Mouse (Mus musculus): ENCODE data around the gene Catsperz. TPM values are rescaled to one million over a fixed set of nuclear protein-coding genes. Genes with fewer than 3 reads are reported as not detected.

The Catsperz gene
- polyA plus RNA-seq, 1 experiment from 2014 or later: 0.53 TPM

DNA sequence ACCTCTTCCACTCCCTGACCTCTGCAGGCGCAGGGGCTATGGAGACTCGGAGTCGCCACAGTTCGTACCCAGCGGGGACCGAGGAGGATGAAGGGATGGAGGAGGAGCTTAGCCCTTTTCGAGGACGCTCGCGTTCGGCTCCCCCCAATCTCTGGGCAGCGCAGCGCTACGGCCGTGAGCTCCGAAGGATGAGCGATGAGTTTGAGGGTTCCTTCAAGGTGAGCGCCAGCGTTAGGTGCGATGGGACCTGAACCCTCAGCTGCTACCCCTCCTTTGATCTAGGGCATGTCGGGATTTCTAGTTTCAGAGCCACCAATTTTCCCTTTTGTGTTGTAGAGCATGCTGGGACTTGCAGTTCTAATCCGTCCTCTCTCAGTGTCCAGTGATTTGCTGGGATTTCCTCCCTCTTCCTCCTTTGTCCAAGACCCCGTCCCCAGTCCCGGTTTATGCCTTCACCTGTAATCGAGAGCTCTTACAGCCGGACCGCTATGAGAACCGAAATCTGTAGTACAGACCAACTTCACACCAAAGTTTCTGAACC is 25.5 kb upstream of the Catsperz start:
- peak overlapping the region; percentile 50 for H3K4me3 ChIP-seq (replicated peaks; ENCODE audit: low read depth, low read length)
- peak overlapping the region; percentile 69 for H3K9ac ChIP-seq (replicated peaks; ENCODE audit: low read length)
- no peaks in the 10 kb centered on the region for H3K27me3 ChIP-seq (ENCODE audit: control insufficient read depth, insufficient read depth, low read length)
- peak overlapping the region; percentile 97 for H3K4me2 ChIP-seq (ENCODE audit: low read length)
- H3K27ac ChIP-seq (replicated peaks; ENCODE audit: low read depth, low read length): peak overlapping the region; percentile 84
- WGBS: under 1% methylated on average over 28 of the region's 28 CpGs
- DNase-seq: peak; percentile 83
- ATAC-seq (ENCODE audit: low FRiP score, low TSS enrichment): peak; percentile 43
- H3K9me3 ChIP-seq (ENCODE audit: control insufficient read depth, low read length): no peaks in the 10 kb centered on the region
- peaks cover 20% of the 10 kb centered on the region for H3K4me1 ChIP-seq (ENCODE audit: control insufficient read depth, insufficient read depth, low read length)
- peaks cover 10% of the 10 kb centered on the region for H3K36me3 ChIP-seq (ENCODE audit: control insufficient read depth, insufficient read depth, low read length)

GRCm38 (mm10) chr19:6949951-6950350 is 24.8 kb upstream of the Catsperz start:
- WGBS: 46% methylated on average over 5 of the region's 5 CpGs
- Histone ChIP-seq H3K9ac (replicated peaks; ENCODE audit: low read length) (peak overlapping the region; percentile 69), H3K27me3 (ENCODE audit: control insufficient read depth, insufficient read depth, low read length) (no peaks in the 10 kb centered on the region), H3K4me2 (ENCODE audit: low read length) (peak overlapping the region; percentile 97), H3K4me1 (ENCODE audit: control insufficient read depth, insufficient read depth, low read length) (peaks cover 20% of the 10 kb centered on the region), H3K36me3 (ENCODE audit: control insufficient read depth, insufficient read depth, low read length) (peaks cover 10% of the 10 kb centered on the region), H3K27ac (replicated peaks; ENCODE audit: low read depth, low read length) (0 out of 2 replicates have a peak overlapping the region, but pooled peaks have one; percentile 84), H3K4me3 (replicated peaks; ENCODE audit: low read depth, low read length) (peak overlapping the region; percentile 50), H3K9me3 (ENCODE audit: control insufficient read depth, low read length) (no peaks in the 10 kb centered on the region)
- no peak for ATAC-seq (ENCODE audit: low FRiP score, low TSS enrichment)
- no peak for DNase-seq

- Histone ChIP-seq H3K9me3 (ENCODE audit: control insufficient read depth, low read length) (no peaks in the 10 kb centered on the region), H3K9ac (replicated peaks; ENCODE audit: low read length) (no peak overlapping the region), H3K4me2 (ENCODE audit: low read length) (peak overlapping the region; percentile 97), H3K36me3 (ENCODE audit: control insufficient read depth, insufficient read depth, low read length) (peaks cover 10% of the 10 kb centered on the region), H3K4me1 (ENCODE audit: control insufficient read depth, insufficient read depth, low read length) (peaks cover 20% of the 10 kb centered on the region), H3K27ac (replicated peaks; ENCODE audit: low read depth, low read length) (no peak overlapping the region), H3K27me3 (ENCODE audit: control insufficient read depth, insufficient read depth, low read length) (no peaks in the 10 kb centered on the region), H3K4me3 (replicated peaks; ENCODE audit: low read depth, low read length) (no peak overlapping the region)
- 90% methylated on average over 5 of the region's 5 CpGs for WGBS
- no peak for ATAC-seq (ENCODE audit: low FRiP score, low TSS enrichment)
- DNase-seq: no peak
These were observed 24.4 kb upstream of the Catsperz start for GRCm38 (mm10) chr19:6949532-6949931.

DNA sequence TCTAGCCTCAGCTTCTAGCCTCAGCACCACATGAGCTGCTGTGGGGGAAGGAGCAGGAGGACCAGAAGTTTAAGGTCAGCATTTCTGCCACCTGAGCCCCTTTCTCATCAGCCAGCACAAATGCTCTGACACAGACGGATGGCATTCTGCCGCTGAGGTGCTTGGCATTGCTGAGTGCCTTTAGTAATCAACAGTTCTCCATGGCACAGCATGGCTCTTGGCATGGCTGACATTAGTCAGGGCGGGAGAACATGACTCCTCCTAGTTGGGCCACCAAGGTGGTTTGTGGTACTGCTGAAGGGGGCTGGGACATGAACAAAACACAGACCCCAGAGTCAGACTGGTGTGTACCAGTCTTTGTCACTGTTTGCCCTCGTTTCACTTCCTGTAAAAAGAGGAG is 23.0 kb upstream of the Catsperz start:
- Histone ChIP-seq H3K9me3 (ENCODE audit: control insufficient read depth, low read length) (no peaks in the 10 kb centered on the region), H3K9ac (replicated peaks; ENCODE audit: low read length) (no peak overlapping the region), H3K4me3 (replicated peaks; ENCODE audit: low read depth, low read length) (no peak overlapping the region), H3K36me3 (ENCODE audit: control insufficient read depth, insufficient read depth, low read length) (peaks cover 10% of the 10 kb centered on the region), H3K27ac (replicated peaks; ENCODE audit: low read depth, low read length) (no peak overlapping the region), H3K27me3 (ENCODE audit: control insufficient read depth, insufficient read depth, low read length) (no peaks in the 10 kb centered on the region), H3K4me1 (ENCODE audit: control insufficient read depth, insufficient read depth, low read length) (peaks cover 19% of the 10 kb centered on the region), H3K4me2 (ENCODE audit: low read length) (no peak overlapping the region)
- DNase-seq: no peak
- 83% methylated on average over 4 of the region's 4 CpGs for WGBS
- ATAC-seq (ENCODE audit: low FRiP score, low TSS enrichment): no peak

DNA sequence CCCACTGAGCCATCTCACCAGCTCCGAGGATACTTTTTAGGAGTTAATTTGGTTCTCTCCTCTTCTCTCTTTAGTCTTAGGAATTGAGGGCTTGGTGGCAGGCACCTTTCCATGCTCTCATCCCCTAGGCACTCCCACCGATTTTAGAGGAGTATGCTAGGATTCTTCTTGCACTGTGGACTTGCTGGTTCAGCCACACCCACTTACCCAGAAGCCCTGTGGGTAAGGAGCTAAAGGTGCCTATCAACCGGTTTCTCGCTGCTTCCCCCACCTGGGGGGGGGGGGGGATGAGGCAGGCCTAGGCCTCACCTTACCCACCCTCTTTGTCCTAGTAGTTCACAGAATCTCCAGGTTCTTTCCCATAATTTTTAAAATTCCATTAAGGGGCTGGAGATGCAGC is 22.6 kb upstream of the Catsperz start:
- DNase-seq (no peak), ATAC-seq (ENCODE audit: low FRiP score, low TSS enrichment) (no peak)
- H3K4me2 ChIP-seq (ENCODE audit: low read length): no peak overlapping the region
- H3K27me3 ChIP-seq (ENCODE audit: control insufficient read depth, insufficient read depth, low read length): no peaks in the 10 kb centered on the region
- peaks cover 10% of the 10 kb centered on the region for H3K36me3 ChIP-seq (ENCODE audit: control insufficient read depth, insufficient read depth, low read length)
- no peak overlapping the region for H3K4me3 ChIP-seq (replicated peaks; ENCODE audit: low read depth, low read length)
- H3K27ac ChIP-seq (replicated peaks; ENCODE audit: low read depth, low read length): no peak overlapping the region
- 55% methylated on average over 4 of the region's 4 CpGs for WGBS
- no peaks in the 10 kb centered on the region for H3K9me3 ChIP-seq (ENCODE audit: control insufficient read depth, low read length)
- no peak overlapping the region for H3K9ac ChIP-seq (replicated peaks; ENCODE audit: low read length)
- peaks cover 19% of the 10 kb centered on the region for H3K4me1 ChIP-seq (ENCODE audit: control insufficient read depth, insufficient read depth, low read length)

- Histone ChIP-seq H3K4me1 (ENCODE audit: control insufficient read depth, insufficient read depth, low read length) (peaks cover 26% of the 10 kb centered on the region), H3K27ac (replicated peaks; ENCODE audit: low read depth, low read length) (no peak overlapping the region), H3K4me2 (ENCODE audit: low read length) (no peak overlapping the region; the same call in 1 of the 2 replicates), H3K4me3 (replicated peaks; ENCODE audit: low read depth, low read length) (no peak overlapping the region), H3K36me3 (ENCODE audit: control insufficient read depth, insufficient read depth, low read length) (peaks cover 12% of the 10 kb centered on the region), H3K9ac (replicated peaks; ENCODE audit: low read length) (no peak overlapping the region), H3K27me3 (ENCODE audit: control insufficient read depth, insufficient read depth, low read length) (no peaks in the 10 kb centered on the region), H3K9me3 (ENCODE audit: control insufficient read depth, low read length) (no peaks in the 10 kb centered on the region)
- WGBS: 94% methylated on average over 6 of the region's 6 CpGs
- DNase-seq (no peak), ATAC-seq (ENCODE audit: low FRiP score, low TSS enrichment) (no peak)
These were observed 18.5 kb upstream of the Catsperz start for GRCm38 (mm10) chr19:6943709-6944108.

DNA sequence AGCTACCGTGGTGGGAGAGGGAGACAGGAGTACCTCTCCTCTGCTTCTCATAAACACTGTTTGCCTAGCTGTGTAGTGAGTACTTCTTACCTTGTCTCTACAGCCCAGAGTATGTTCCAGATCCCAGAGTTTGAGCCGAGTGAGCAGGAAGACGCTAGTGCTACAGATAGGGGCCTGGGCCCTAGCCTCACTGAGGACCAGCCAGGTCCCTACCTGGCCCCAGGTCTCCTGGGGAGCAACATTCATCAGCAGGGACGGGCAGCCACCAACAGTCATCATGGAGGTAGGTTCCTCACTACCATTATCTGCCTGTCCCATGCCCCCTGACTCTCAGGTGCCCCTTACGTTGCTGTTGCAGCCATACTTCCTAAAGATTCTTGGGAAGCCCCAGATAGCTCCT is 17.6 kb upstream of the Catsperz start:
- 28% methylated on average over 5 of the region's 5 CpGs for WGBS

DNA sequence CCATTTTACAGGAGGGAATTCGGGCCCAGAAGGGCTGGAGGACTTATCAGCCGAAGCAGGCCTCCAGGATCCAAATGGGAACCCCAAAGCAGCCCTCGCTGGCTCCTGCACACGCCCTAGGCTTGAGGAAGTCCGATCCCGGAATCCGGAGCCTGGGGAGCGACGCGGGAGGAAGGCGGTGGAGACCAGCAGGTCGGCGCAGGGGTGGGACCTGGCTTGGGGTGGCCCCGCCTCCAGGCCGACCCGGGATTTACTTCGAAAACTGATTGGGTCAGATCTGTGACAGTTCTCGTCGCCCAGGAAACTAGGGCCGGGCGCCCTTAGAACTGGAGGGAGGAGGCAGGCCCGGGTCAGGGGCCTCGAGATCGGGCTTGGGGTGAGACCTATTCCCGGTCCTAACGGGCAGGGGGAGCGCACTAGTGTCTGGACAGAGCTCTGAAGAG is 17.1 kb upstream of the Catsperz start, which contains the start of gene Gpr137:
Gpr137 (minus strand) TSS at position 232 of the 443 bp plus-strand sequence.
- Histone ChIP-seq H3K36me3 (ENCODE audit: control insufficient read depth, insufficient read depth, low read length) (peaks cover 17% of the 10 kb centered on the region), H3K9ac (replicated peaks; ENCODE audit: low read length) (peak within 1 kb of the TSS; percentile 92), H3K4me3 (replicated peaks; ENCODE audit: low read depth, low read length) (peak within 1 kb of the TSS; percentile 85), H3K9me3 (ENCODE audit: control insufficient read depth, low read length) (no peaks in the 10 kb centered on the region), H3K4me2 (ENCODE audit: low read length) (peak within 1 kb of the TSS; percentile 99), H3K4me1 (ENCODE audit: control insufficient read depth, insufficient read depth, low read length) (peaks cover 26% of the 10 kb centered on the region), H3K27ac (replicated peaks; ENCODE audit: low read depth, low read length) (peak within 1 kb of the TSS; percentile 94), H3K27me3 (ENCODE audit: control insufficient read depth, insufficient read depth, low read length) (no peaks in the 10 kb centered on the region)
- peak; percentile 92 for DNase-seq
- ATAC-seq (ENCODE audit: low FRiP score, low TSS enrichment): peak; percentile 84
- whole genome bisulfite sequencing: under 1% methylated on average over 27 of the region's 27 CpGs

More for the DNA sequence above, 17.6 kb upstream of the Catsperz start:
- Histone ChIP-seq H3K9me3 (ENCODE audit: control insufficient read depth, low read length) (no peaks in the 10 kb centered on the region), H3K36me3 (ENCODE audit: control insufficient read depth, insufficient read depth, low read length) (peaks cover 17% of the 10 kb centered on the region), H3K27me3 (ENCODE audit: control insufficient read depth, insufficient read depth, low read length) (no peaks in the 10 kb centered on the region), H3K4me3 (replicated peaks; ENCODE audit: low read depth, low read length) (peak overlapping the region; percentile 85), H3K27ac (replicated peaks; ENCODE audit: low read depth, low read length) (peak overlapping the region; percentile 94), H3K4me2 (ENCODE audit: low read length) (peak overlapping the region; percentile 99), H3K9ac (replicated peaks; ENCODE audit: low read length) (peak overlapping the region; percentile 92), H3K4me1 (ENCODE audit: control insufficient read depth, insufficient read depth, low read length) (peaks cover 26% of the 10 kb centered on the region)
- no peak for ATAC-seq (ENCODE audit: low FRiP score, low TSS enrichment)
- no peak for DNase-seq

Data from midbrain, embryonic 14.5 days (tissue).